Mouse (Mus musculus): ENCODE measurements around the gene Tbc1d5.

Tbc1d5 gene

GRCm38 (mm10) chr17:50876451-50876850 is 302.7 kb downstream of the Tbc1d5 start:
- DNase-seq (ENCODE audit: extremely low spot score): no peak

- DNase-seq (ENCODE audit: extremely low spot score): no peak
Measured at GRCm38 (mm10) chr17:50874067-50874466, 305.1 kb downstream of the Tbc1d5 start.

- DNase-seq (ENCODE audit: extremely low spot score): no peak
Measured at GRCm38 (mm10) chr17:50872600-50872999, 306.6 kb downstream of the Tbc1d5 start.

- no peak for DNase-seq (ENCODE audit: extremely low spot score)
Measured at GRCm38 (mm10) chr17:50867297-50867696, 311.9 kb downstream of the Tbc1d5 start.

DNA sequence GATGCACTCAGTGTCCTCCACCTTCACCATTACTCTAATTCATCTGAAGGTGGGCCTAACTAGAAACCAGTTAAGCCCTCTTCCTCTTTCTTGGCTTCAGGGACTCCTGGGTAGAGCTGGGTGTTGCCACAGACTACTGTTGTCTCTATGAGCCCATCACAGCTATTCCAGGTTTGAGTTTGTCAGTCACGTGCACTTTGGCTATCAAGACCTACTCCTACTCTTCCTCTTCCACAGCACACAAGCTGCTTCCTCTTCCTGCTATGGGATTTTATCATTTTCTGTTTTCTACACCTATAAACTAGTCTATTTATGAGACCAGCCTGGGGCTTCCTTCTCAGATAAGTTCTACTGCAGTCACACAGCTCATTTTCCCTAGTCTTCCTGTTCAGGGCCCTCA is 314.4 kb downstream of the Tbc1d5 start:
- no peak for DNase-seq (ENCODE audit: extremely low spot score)

- peak; percentile 18 for DNase-seq (ENCODE audit: extremely low spot score)
Measured at GRCm38 (mm10) chr17:50853220-50853619, 325.9 kb downstream of the Tbc1d5 start.

- DNase-seq (ENCODE audit: extremely low spot score): no peak
Measured at GRCm38 (mm10) chr17:50851382-50851781, 327.8 kb downstream of the Tbc1d5 start.

DNA sequence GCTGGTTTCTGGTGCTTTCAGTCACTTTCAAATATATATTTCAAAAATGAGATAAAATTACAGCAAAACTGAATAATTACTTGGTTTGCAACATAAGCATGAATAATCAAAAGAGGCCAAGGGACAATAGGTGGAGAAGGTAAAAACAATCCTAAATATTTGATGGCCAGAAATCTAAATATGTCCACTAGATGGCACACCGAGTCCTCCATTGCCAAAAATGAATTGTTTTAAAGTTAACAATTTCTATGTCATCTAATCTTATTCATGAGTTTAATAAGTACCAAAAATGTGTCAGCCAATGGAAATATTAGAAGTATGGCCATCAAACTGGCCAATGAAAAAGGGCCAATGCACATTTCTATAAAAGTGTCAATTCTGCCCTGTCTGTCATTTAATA is 365.1 kb downstream of the Tbc1d5 start:
- peak; percentile 9 for DNase-seq (ENCODE audit: extremely low spot score)

DNA sequence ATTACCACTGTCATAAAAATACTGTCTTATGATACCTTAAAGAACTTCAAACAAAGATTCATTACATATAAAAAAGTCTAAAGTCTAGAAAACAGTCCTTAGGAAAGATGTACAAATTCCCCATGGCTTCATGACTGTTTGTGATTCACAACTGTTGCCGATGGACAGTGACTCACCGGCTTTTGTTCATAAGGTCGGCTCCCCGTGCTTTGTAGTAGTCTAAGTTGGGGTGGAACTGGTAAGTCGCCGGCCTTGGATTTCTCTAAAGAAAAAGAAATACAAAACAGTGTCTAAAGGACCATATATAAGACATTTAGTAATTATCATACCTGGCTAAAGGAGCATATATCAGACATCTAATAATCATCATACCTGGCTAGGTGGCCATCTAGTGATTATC is 365.6 kb downstream of the Tbc1d5 start:
- DNase-seq (ENCODE audit: extremely low spot score): no peak

DNA sequence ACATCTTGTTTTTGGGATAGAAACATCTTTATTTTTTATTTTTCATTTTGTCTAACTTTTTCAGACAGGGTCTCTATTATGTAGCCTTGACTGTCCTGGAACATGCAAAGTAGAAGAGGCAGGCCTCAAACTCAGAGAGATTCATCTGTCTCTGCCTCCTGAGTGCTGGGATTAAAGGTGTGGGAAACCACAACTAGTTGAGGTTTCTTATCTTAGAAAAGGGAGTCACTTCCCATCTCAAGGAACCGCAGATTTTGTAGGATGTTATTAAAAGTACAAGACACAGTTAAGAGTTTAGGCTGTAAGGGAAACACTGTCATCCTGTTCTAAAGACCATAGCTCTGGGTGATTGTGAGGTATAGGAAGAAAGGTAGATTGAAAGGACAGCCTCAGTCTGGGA is 373.5 kb downstream of the Tbc1d5 start:
- DNase-seq (ENCODE audit: extremely low spot score): no peak

DNA sequence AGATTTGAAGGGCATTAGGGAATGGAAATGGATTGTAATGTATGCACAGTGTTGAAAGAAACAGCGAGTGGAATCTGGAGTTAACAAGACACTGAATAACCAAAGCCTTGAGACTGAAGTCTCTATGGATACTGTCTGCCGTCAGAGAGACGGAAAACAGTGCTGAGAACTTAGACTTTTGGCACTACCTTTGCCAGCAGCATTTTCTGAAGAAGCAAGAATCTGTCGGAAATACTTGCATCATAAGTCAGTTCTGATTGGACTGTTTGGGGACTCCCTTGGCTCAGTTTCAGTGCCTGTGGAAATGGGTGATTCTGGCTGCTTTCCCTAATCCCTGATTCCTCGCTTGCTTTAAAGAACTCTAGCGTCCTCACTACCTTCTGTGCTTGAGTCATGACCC is 375.9 kb downstream of the Tbc1d5 start:
- no peak for DNase-seq (ENCODE audit: extremely low spot score)

- no peak for DNase-seq (ENCODE audit: extremely low spot score)
Measured at GRCm38 (mm10) chr17:50802380-50802779, 376.8 kb downstream of the Tbc1d5 start.

- peak; percentile 69 for DNase-seq (ENCODE audit: extremely low spot score)
Measured at GRCm38 (mm10) chr17:50795445-50796095, 383.6 kb downstream of the Tbc1d5 start.

DNA sequence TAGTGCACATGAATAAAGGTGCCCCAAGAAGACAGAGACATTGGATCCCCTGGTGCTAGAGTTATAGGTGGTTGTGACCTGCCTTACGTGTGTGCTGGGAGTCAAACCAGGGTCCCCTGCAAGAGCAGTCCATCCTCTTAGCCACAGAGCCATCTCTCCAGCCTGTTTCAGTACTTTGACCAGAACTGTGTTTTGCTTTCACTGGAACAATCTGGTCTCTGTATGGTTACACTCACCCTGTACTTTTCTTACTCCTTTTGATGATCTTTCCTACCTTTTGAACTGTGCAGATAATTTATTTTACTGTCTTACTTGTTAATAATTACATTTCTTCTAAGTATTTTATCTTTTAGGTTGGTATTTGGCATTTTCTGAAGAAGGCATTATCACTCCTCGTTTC is 387.5 kb downstream of the Tbc1d5 start:
- no peak for DNase-seq (ENCODE audit: extremely low spot score)

- no peak for DNase-seq (ENCODE audit: extremely low spot score)
Measured at GRCm38 (mm10) chr17:50788835-50789234, 390.3 kb downstream of the Tbc1d5 start.

- DNase-seq (ENCODE audit: extremely low spot score): no peak
Measured at GRCm38 (mm10) chr17:50775247-50775646, 403.9 kb downstream of the Tbc1d5 start.

DNA sequence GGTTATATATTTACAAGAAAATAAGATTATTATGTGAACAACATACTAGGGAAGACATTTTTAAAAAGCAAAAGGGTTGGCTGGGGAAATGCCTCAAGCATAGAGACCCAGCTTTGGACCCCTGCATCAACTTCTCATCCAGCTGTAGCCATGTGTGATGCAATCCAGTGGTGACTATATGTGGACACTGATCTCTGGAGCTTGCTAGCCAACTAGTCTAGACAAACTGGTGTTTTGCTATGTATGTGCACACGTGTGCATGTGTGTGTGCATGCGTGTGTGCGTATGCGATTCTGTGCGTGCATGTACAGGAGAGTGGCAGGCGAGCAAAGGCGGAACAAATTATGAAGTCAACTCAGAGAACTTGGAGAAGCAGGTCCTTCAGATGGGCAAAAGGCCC is 414.8 kb downstream of the Tbc1d5 start:
- DNase-seq (ENCODE audit: extremely low spot score): no peak

DNA sequence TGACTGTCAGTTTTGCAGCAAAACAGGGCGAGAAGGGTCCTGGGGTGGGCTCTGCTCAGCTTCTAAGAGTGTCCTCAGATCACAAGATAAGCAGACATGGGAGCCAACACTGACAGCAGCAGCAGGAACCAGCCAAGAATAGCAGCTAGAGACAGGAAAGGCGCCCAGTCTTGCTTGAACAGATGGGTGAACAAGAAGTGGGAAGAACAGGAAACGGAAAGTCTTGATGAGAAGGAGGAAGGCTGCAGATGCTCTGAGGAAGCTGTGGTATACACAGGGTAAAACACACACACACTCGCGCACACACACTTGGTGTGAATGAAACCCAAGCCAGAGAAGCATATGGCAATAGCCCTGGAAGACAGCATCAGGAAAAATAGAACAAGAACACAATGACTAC is 415.7 kb downstream of the Tbc1d5 start:
- DNase-seq (ENCODE audit: extremely low spot score): no peak

GRCm38 (mm10) chr17:50762231-50762630 is 416.9 kb downstream of the Tbc1d5 start:
- no peak for DNase-seq (ENCODE audit: extremely low spot score)

- no peak for DNase-seq (ENCODE audit: extremely low spot score)
Measured at GRCm38 (mm10) chr17:50761082-50761481, 418.1 kb downstream of the Tbc1d5 start.

GRCm38 (mm10) chr17:50753356-50754138 is 425.6 kb downstream of the Tbc1d5 start:
- no peak for DNase-seq (ENCODE audit: extremely low spot score)

GRCm38 (mm10) chr17:50752753-50753152 is 426.4 kb downstream of the Tbc1d5 start:
- no peak for DNase-seq (ENCODE audit: extremely low spot score)

DNA sequence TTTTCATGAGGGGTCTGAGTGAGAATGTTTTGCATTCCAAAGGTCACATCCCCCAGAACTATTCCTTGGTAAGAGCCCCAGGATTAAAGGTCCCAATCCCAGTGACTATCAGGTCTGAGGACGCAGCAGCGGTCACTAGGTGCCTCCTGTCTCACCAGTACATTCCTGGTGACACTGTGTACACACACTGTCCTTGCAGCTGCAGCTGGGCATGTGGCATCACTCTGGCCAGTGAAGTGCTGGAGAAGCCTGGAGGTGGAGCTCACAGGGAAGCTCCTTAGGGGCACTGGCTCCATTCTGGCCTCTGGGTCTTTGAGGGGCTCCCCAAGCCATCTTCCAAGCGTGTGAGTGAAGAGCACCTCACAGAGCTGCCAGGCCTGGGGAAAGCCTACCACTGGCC is 427.2 kb downstream of the Tbc1d5 start:
- no peak for DNase-seq (ENCODE audit: extremely low spot score)
